Mouse (Mus musculus) stomach, embryonic 15.5 days (tissue): ENCODE data around the gene Cish. TPM values are rescaled to one million over a fixed set of nuclear protein-coding genes. Genes with fewer than 3 reads are reported as not detected.

Experiments
- ATAC-seq: fragments of 200-750 bp; cut with Nextera tagmentation; 2 replicates; pipeline ENCODE4 v1.8.0; 2017; ENCODE audit warnings: low read depth, moderate number of reproducible peaks, moderate TSS enrichment; ENCODE audit not compliant: insufficient read depth, low FRiP score
- H3K27ac ChIP-seq: fragments of 300-500 bp; sonication (generic); 2 replicates; pipeline ENCODE4 v1.5.1; 2015; ENCODE audit warnings: mild to moderate bottlenecking, inconsistent platforms
- H3K27me3 ChIP-seq: fragments of 300-500 bp; sonication (generic); replicated peaks from 2 replicates; pipeline ENCODE4 v1.6.1; 2015; ENCODE audit warnings: inconsistent platforms
- H3K36me3 ChIP-seq: fragments of 300-500 bp; sonication (generic); 2 replicates; pipeline ENCODE4 v1.6.1; 2015; ENCODE audit warnings: inconsistent platforms
- H3K4me1 ChIP-seq: fragments of 300-500 bp; sonication (generic); 2 replicates; pipeline ENCODE4 v1.6.1; 2015; ENCODE audit warnings: inconsistent platforms
- H3K4me2 ChIP-seq: fragments of 300-500 bp; sonication (generic); 2 replicates; pipeline ENCODE4 v1.6.1; 2015; ENCODE audit warnings: mild to moderate bottlenecking, inconsistent platforms
- H3K4me3 ChIP-seq: fragments of 300-500 bp; sonication (generic); replicated peaks from 2 replicates; pipeline ENCODE4 v1.5.1; 2015; ENCODE audit warnings: inconsistent platforms
- H3K9ac ChIP-seq: fragments of 300-500 bp; sonication (generic); 2 replicates; pipeline ENCODE4 v1.6.1; 2015; ENCODE audit warnings: inconsistent platforms
- H3K9me3 ChIP-seq: fragments of 300-500 bp; sonication (generic); 2 replicates; pipeline ENCODE4 v1.6.1; 2016; ENCODE audit warnings: inconsistent platforms
- WGBS: fragments of 180-500 bp; shearing (Covaris S2); methylation state at CpG from one replicate; pipeline ENCODE4 v1.1.7; 2015; 5-methylcytosine and 5-hydroxymethylcytosine counted together
- polyA plus RNA-seq: library from polyadenylated mRNA; unstranded; fragments of >200 nt; fragmentation: Nextera tagmentation; extraction: Ambion mirVana; gene quantifications from 2 replicates; pipeline ENCODE4 v1.2.1, GENCODE M21; 2015

Gene Cish
- polyA plus RNA-seq, 1 experiment from 2014 or later: 13.5 TPM

- no peak overlapping the region for H3K9ac ChIP-seq
- H3K27ac ChIP-seq: no peak overlapping the region
- no peaks in the 10 kb centered on the region; the same call in none of the 2 replicates for H3K36me3 ChIP-seq
- no peaks in the 10 kb centered on the region for H3K27me3 ChIP-seq
- H3K9me3 ChIP-seq: no peaks in the 10 kb centered on the region
- H3K4me2 ChIP-seq: no peak overlapping the region
- H3K4me1 ChIP-seq: 0 out of 2 replicates have a peak, but pooled peaks cover 2% of the 10 kb centered on the region
- no peak for ATAC-seq
- H3K4me3 ChIP-seq: no peak overlapping the region
- 79% methylated on average over 7 of the region's 7 CpGs for WGBS
These were observed 33.5 kb upstream of the Cish start for GRCm38 (mm10) chr9:107262375-107262774.

GRCm38 (mm10) chr9:107263912-107264311, 31.9 kb upstream of the Cish start:
- Histone ChIP-seq H3K9me3 (no peaks in the 10 kb centered on the region), H3K4me1 (0 out of 2 replicates have a peak, but pooled peaks cover 2% of the 10 kb centered on the region), H3K27ac (no peak overlapping the region), H3K4me2 (no peak overlapping the region), H3K36me3 (no peaks in the 10 kb centered on the region; the same call in none of the 2 replicates), H3K4me3 (no peak overlapping the region), H3K9ac (no peak overlapping the region), H3K27me3 (no peaks in the 10 kb centered on the region)
- WGBS: 85% methylated on average over 5 of the region's 5 CpGs
- ATAC-seq: no peak

- WGBS: 56% methylated on average over 3 of the region's 3 CpGs
- Histone ChIP-seq H3K27me3 (no peaks in the 10 kb centered on the region), H3K9ac (no peak overlapping the region), H3K9me3 (no peaks in the 10 kb centered on the region), H3K36me3 (no peaks in the 10 kb centered on the region; the same call in none of the 2 replicates), H3K27ac (no peak overlapping the region), H3K4me3 (no peak overlapping the region), H3K4me1 (0 out of 2 replicates have a peak, but pooled peaks cover 2% of the 10 kb centered on the region), H3K4me2 (no peak overlapping the region)
- ATAC-seq: no peak
These were observed 31.1 kb upstream of the Cish start for GRCm38 (mm10) chr9:107264731-107265130.

GRCm38 (mm10) chr9:107267028-107267427, 28.8 kb upstream of the Cish start:
- Histone ChIP-seq H3K4me1 (0 out of 2 replicates have a peak, but pooled peaks cover 2% of the 10 kb centered on the region), H3K27ac (no peak overlapping the region), H3K9me3 (no peaks in the 10 kb centered on the region), H3K9ac (no peak overlapping the region), H3K36me3 (no peaks in the 10 kb centered on the region), H3K4me3 (no peak overlapping the region), H3K27me3 (no peaks in the 10 kb centered on the region), H3K4me2 (no peak overlapping the region)
- 44% methylated on average over 1 of the region's 1 CpGs for WGBS
- no peak for ATAC-seq

GRCm38 (mm10) chr9:107267721-107268402, 28.0 kb upstream of the Cish start:
- Histone ChIP-seq H3K27me3 (no peaks in the 10 kb centered on the region), H3K9ac (no peak overlapping the region), H3K4me1 (0 out of 2 replicates have a peak, but pooled peaks cover 2% of the 10 kb centered on the region), H3K36me3 (no peaks in the 10 kb centered on the region), H3K4me2 (no peak overlapping the region), H3K9me3 (no peaks in the 10 kb centered on the region), H3K27ac (no peak overlapping the region), H3K4me3 (no peak overlapping the region)
- 26% methylated on average over 4 of the region's 4 CpGs for WGBS
- ATAC-seq: no peak

GRCm38 (mm10) chr9:107269772-107270171, 26.1 kb upstream of the Cish start:
- 0 out of 2 replicates have a peak, but pooled peaks cover 2% of the 10 kb centered on the region for H3K4me1 ChIP-seq
- no peaks in the 10 kb centered on the region for H3K36me3 ChIP-seq
- WGBS: 87% methylated on average over 1 of the region's 1 CpGs
- no peak overlapping the region for H3K4me3 ChIP-seq
- H3K27ac ChIP-seq: no peak overlapping the region
- H3K9ac ChIP-seq: no peak overlapping the region
- no peaks in the 10 kb centered on the region for H3K9me3 ChIP-seq
- ATAC-seq: no peak
- no peak overlapping the region for H3K4me2 ChIP-seq
- H3K27me3 ChIP-seq: no peaks in the 10 kb centered on the region

- Histone ChIP-seq H3K9me3 (no peaks in the 10 kb centered on the region), H3K36me3 (no peaks in the 10 kb centered on the region), H3K27ac (no peak overlapping the region), H3K27me3 (no peaks in the 10 kb centered on the region), H3K4me1 (no peaks in the 10 kb centered on the region), H3K9ac (no peak overlapping the region), H3K4me3 (no peak overlapping the region), H3K4me2 (no peak overlapping the region)
- WGBS: 68% methylated on average over 7 of the region's 7 CpGs
- no peak for ATAC-seq
These were observed 24.5 kb upstream of the Cish start for GRCm38 (mm10) chr9:107271177-107271938.

- no peak overlapping the region for H3K27ac ChIP-seq
- no peaks in the 10 kb centered on the region for H3K27me3 ChIP-seq
- WGBS: 54% methylated on average over 4 of the region's 4 CpGs
- ATAC-seq: no peak
- H3K4me1 ChIP-seq: no peaks in the 10 kb centered on the region
- no peak overlapping the region for H3K4me3 ChIP-seq
- H3K4me2 ChIP-seq: no peak overlapping the region
- H3K9me3 ChIP-seq: no peaks in the 10 kb centered on the region
- H3K36me3 ChIP-seq: no peaks in the 10 kb centered on the region
- H3K9ac ChIP-seq: no peak overlapping the region
These were observed 23.5 kb upstream of the Cish start for GRCm38 (mm10) chr9:107272284-107272683.

- H3K36me3 ChIP-seq: no peaks in the 10 kb centered on the region
- H3K4me2 ChIP-seq: no peak overlapping the region
- no peak overlapping the region for H3K9ac ChIP-seq
- H3K27ac ChIP-seq: no peak overlapping the region
- no peaks in the 10 kb centered on the region for H3K27me3 ChIP-seq
- H3K9me3 ChIP-seq: no peaks in the 10 kb centered on the region
- ATAC-seq: no peak
- 71% methylated on average over 10 of the region's 10 CpGs for WGBS
- H3K4me1 ChIP-seq: no peaks in the 10 kb centered on the region
- H3K4me3 ChIP-seq: no peak overlapping the region
These were observed 22.6 kb upstream of the Cish start for GRCm38 (mm10) chr9:107273184-107273583.

- Histone ChIP-seq H3K4me1 (peaks cover 8% of the 10 kb centered on the region), H3K36me3 (no peaks in the 10 kb centered on the region), H3K4me3 (no peak overlapping the region), H3K27me3 (no peaks in the 10 kb centered on the region), H3K4me2 (no peak overlapping the region), H3K27ac (no peak overlapping the region), H3K9me3 (no peaks in the 10 kb centered on the region), H3K9ac (no peak overlapping the region)
- WGBS: 84% methylated on average over 6 of the region's 6 CpGs
- no peak for ATAC-seq
These were observed 21.1 kb upstream of the Cish start for GRCm38 (mm10) chr9:107274751-107275150.

- H3K4me3 ChIP-seq: no peak overlapping the region
- H3K27me3 ChIP-seq: no peaks in the 10 kb centered on the region
- H3K9ac ChIP-seq: no peak overlapping the region
- 85% methylated on average over 5 of the region's 5 CpGs for WGBS
- H3K36me3 ChIP-seq: no peaks in the 10 kb centered on the region
- H3K4me2 ChIP-seq: no peak overlapping the region
- H3K4me1 ChIP-seq: peaks cover 18% of the 10 kb centered on the region
- ATAC-seq: no peak
- no peak overlapping the region for H3K27ac ChIP-seq
- H3K9me3 ChIP-seq: no peaks in the 10 kb centered on the region
These were observed 20.1 kb upstream of the Cish start for GRCm38 (mm10) chr9:107275710-107276109.

- Histone ChIP-seq H3K9me3 (no peaks in the 10 kb centered on the region), H3K9ac (no peak overlapping the region), H3K4me2 (no peak overlapping the region), H3K27me3 (no peaks in the 10 kb centered on the region), H3K4me1 (peaks cover 24% of the 10 kb centered on the region), H3K36me3 (no peaks in the 10 kb centered on the region), H3K27ac (no peak overlapping the region), H3K4me3 (no peak overlapping the region)
- WGBS: 79% methylated on average over 7 of the region's 7 CpGs
- ATAC-seq: no peak
These were observed 18.2 kb upstream of the Cish start for GRCm38 (mm10) chr9:107277603-107278002.
